Mouse (Mus musculus): ENCODE data around the gene Piezo1. TPM values are rescaled to one million over a fixed set of nuclear protein-coding genes. Genes with fewer than 3 reads are reported as not detected.

The Piezo1 gene
- polyA plus RNA-seq, 1 experiment: 156 TPM

GRCm38 (mm10) chr8:122566766-122567165 lies 15.6 kb upstream of the Piezo1 start:
- peaks cover 18% of the 10 kb centered on the region for H3K79me2 ChIP-seq (ENCODE audit: control insufficient read depth, insufficient read depth)
- peak overlapping the region; percentile 74 for H3ac ChIP-seq (ENCODE audit: control insufficient read depth, insufficient read length)
- H3K4me3 ChIP-seq: peak overlapping the region; percentile 48
- H3K36me3 ChIP-seq (ENCODE audit: control insufficient read depth, insufficient read depth): peaks cover 4% of the 10 kb centered on the region
- no peaks in the 10 kb centered on the region for H3K27me3 ChIP-seq (ENCODE audit: control insufficient read depth, insufficient read depth, insufficient read length)
- H3K4me2 ChIP-seq (ENCODE audit: low read depth): peak overlapping the region; percentile 90
- TF ChIP-seq SRF (IDR thresholded peaks at IDR 0.05; ENCODE audit: control insufficient read depth, insufficient read length, low read depth) (no peak), MYOG (IDR thresholded peaks at IDR 0.05; ENCODE audit: control insufficient read depth in 1 of 3, insufficient read depth in 1 of 3, insufficient read length in 2 of 3, low read depth in 2 of 3) (peak in 1 of 3 experiments; percentile 22), CEBPB (IDR thresholded peaks at IDR 0.05; ENCODE audit: insufficient read depth, poor library complexity, severe bottlenecking) (no peak), POLR2AphosphoS2 (IDR thresholded peaks at IDR 0.05; ENCODE audit: insufficient read length, low read depth) (no peak), USF1 (IDR thresholded peaks at IDR 0.05; ENCODE audit: low read depth) (no peak), TCF3 (IDR thresholded peaks at IDR 0.05; ENCODE audit: insufficient read length, low read depth) (no peak), E2F4 (IDR thresholded peaks at IDR 0.05; ENCODE audit: insufficient read depth) (no peak), REST (IDR thresholded peaks at IDR 0.05; ENCODE audit: insufficient read depth, insufficient read length) (no peak), POLR2A (IDR thresholded peaks at IDR 0.05; ENCODE audit: insufficient read length, low read depth) (no peak), MYOD1 (IDR thresholded peaks at IDR 0.05; ENCODE audit: control insufficient read depth in 1 of 3, insufficient read length in 2 of 3, low read depth in 2 of 3) (peak in 1 of 3 experiments; percentile 47)

DNA sequence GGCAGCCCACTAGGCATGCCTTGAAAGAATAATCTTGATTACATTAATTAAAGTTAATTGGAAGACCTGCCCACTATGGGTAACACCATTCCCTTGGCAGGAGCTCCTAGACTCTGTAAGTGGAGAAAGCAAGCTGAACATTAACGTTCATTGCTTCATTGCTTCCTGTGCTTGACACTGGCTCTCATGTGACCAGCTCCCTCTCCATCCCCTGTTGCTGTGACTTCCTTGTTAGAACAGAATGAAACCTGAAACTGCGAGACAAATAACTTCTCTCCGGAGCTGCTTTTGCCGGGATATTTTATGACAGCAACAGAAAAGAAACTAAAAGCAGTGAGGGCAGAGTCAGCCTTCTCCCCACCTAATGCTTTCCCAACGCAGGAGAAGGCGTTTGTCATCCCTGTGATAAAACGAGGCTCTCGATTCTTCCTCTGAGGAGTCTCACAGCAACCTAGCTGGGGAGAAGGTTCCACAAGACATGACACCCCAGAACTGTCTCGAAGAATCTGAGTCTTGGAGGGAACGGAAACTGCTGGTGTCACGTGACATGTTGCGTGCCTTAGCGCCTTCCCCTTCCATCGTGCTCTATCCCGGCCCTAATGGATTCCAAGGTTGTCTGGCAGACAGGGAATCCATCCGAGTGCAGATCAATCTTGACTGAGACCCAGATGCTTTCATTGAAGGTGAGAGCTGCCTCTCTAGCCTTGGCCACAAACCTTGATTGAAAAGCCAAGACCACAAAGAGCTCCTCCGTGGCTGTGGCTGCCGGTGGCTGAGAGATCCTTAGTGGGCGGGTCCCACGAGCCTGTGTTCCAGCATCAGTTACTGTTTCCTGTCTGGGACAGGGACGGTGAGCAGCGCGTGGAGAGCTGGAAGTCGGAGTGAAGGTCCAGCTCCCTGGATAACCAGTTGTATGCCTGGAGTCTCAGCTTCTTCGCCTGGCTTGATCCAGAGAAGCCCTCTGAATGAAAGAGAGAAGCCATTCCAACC lies 13.5 kb upstream of the Piezo1 start:
- no peak for TF ChIP-seq SRF (IDR thresholded peaks at IDR 0.05; ENCODE audit: control insufficient read depth, insufficient read length, low read depth)
- TF ChIP-seq MYOG (IDR thresholded peaks at IDR 0.05; ENCODE audit: control insufficient read depth in 1 of 3, insufficient read depth in 1 of 3, insufficient read length in 2 of 3, low read depth in 2 of 3): no peak
- TF ChIP-seq TCF12 (IDR thresholded peaks at IDR 0.05; ENCODE audit: insufficient read depth, poor library complexity, severe bottlenecking): no peak
- TF ChIP-seq REST (IDR thresholded peaks at IDR 0.05; ENCODE audit: insufficient read depth, insufficient read length): no peak
- TF ChIP-seq E2F4 (IDR thresholded peaks at IDR 0.05; ENCODE audit: insufficient read depth): no peak
- Histone ChIP-seq H3K36me3 (ENCODE audit: control insufficient read depth, insufficient read depth) (peaks cover under 1% of the 10 kb centered on the region), H3K79me2 (ENCODE audit: control insufficient read depth, insufficient read depth) (peaks cover 12% of the 10 kb centered on the region), H3K27me3 (ENCODE audit: control insufficient read depth, insufficient read depth, insufficient read length) (no peaks in the 10 kb centered on the region), H3K4me2 (ENCODE audit: low read depth) (no peak overlapping the region), H3ac (ENCODE audit: control insufficient read depth, insufficient read length) (no peak overlapping the region), H3K4me3 (no peak overlapping the region)

DNA sequence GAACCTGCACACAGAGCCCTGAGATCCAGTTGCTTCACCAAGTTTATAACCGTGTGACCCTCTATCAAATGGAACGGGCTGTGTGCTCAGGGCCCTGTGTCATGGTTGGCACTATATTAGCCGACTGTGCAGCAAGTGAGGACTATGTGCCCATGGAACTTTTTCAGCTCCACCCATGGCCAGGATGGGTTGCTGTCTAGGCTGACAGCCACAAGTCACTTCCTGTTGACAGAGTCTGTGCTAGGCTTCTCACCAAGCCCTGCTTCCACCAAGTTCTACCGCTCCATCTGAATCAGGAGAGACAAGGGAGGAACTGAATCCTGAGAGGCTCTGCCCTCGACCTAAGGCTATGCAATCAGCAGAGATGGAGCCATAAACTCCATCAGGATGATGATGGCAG lies 10.1 kb upstream of the Piezo1 start:
- Histone ChIP-seq H3K4me2 (ENCODE audit: low read depth) (no peak overlapping the region), H3K27me3 (ENCODE audit: control insufficient read depth, insufficient read depth, insufficient read length) (no peaks in the 10 kb centered on the region), H3K4me3 (no peak overlapping the region), H3K36me3 (ENCODE audit: control insufficient read depth, insufficient read depth) (no peaks in the 10 kb centered on the region), H3ac (ENCODE audit: control insufficient read depth, insufficient read length) (no peak overlapping the region), H3K79me2 (ENCODE audit: control insufficient read depth, insufficient read depth) (no peaks in the 10 kb centered on the region)
- no peak for TF ChIP-seq MAX (IDR thresholded peaks at IDR 0.05; ENCODE audit: low read depth)
- TF ChIP-seq TCF3 (IDR thresholded peaks at IDR 0.05; ENCODE audit: insufficient read length, low read depth): no peak

- Histone ChIP-seq H3K4me2 (ENCODE audit: low read depth) (no peak overlapping the region), H3K4me3 (no peak overlapping the region), H3K27me3 (ENCODE audit: control insufficient read depth, insufficient read depth, insufficient read length) (no peaks in the 10 kb centered on the region), H3ac (ENCODE audit: control insufficient read depth, insufficient read length) (no peak overlapping the region), H3K79me2 (ENCODE audit: control insufficient read depth, insufficient read depth) (no peaks in the 10 kb centered on the region), H3K36me3 (ENCODE audit: control insufficient read depth, insufficient read depth) (no peaks in the 10 kb centered on the region)
- TF ChIP-seq E2F4 (IDR thresholded peaks at IDR 0.05; ENCODE audit: insufficient read depth) (no peak), TCF3 (IDR thresholded peaks at IDR 0.05; ENCODE audit: insufficient read length, low read depth) (no peak), POLR2A (IDR thresholded peaks at IDR 0.05; ENCODE audit: insufficient read length, low read depth) (no peak), REST (IDR thresholded peaks at IDR 0.05; ENCODE audit: insufficient read depth, insufficient read length) (no peak), MYOD1 (IDR thresholded peaks at IDR 0.05; ENCODE audit: control insufficient read depth in 1 of 3, insufficient read length in 2 of 3, low read depth in 2 of 3) (no peak), POLR2AphosphoS2 (IDR thresholded peaks at IDR 0.05; ENCODE audit: insufficient read length, low read depth) (no peak), TCF12 (IDR thresholded peaks at IDR 0.05; ENCODE audit: insufficient read depth, poor library complexity, severe bottlenecking) (no peak), USF1 (IDR thresholded peaks at IDR 0.05; ENCODE audit: low read depth) (no peak), SRF (IDR thresholded peaks at IDR 0.05; ENCODE audit: control insufficient read depth, insufficient read length, low read depth) (no peak), CEBPB (IDR thresholded peaks at IDR 0.05; ENCODE audit: insufficient read depth, poor library complexity, severe bottlenecking) (no peak), MYOG (IDR thresholded peaks at IDR 0.05; ENCODE audit: control insufficient read depth in 1 of 3, insufficient read depth in 1 of 3, insufficient read length in 2 of 3, low read depth in 2 of 3) (no peak)
These were observed 7.7 kb upstream of the Piezo1 start for GRCm38 (mm10) chr8:122558671-122559349.

Data from myocyte (in vitro differentiated cells).